Mouse (Mus musculus) lung, postnatal 14 days (tissue): ENCODE data around the gene Gm8113.
A peak's percentile ranks its signal among the peaks of the same experiment; 100 is the strongest.
"Not testable (repeated sequence)": the region's sequence is repeated elsewhere in the genome, so short reads cannot be mapped to it uniquely, and the experiment has no call there.

ENCODE experiments used
- DNase-seq: peaks from one replicate; pipeline ENCODE4 v3.0.0; 2021

Gene Gm8113

GRCm38 (mm10) chr14:43924688-43925403 is at the start of gene Gm8113:
Gm8113 (plus strand) TSS chr14:43925390.
- DNase-seq: peak; percentile 68

- DNase-seq: not testable (repeated sequence)
Observed at GRCm38 (mm10) chr14:43875417-43875816, 49.8 kb upstream of the Gm8113 start, which contains the start of gene Ear1. Ear1 (minus strand) TSS chr14:43875517.

- DNase-seq: not testable (repeated sequence)
Observed at GRCm38 (mm10) chr14:43877789-43878188, 47.4 kb upstream of the Gm8113 start.

GRCm38 (mm10) chr14:43879966-43880545 is 45.1 kb upstream of the Gm8113 start:
- DNase-seq: not testable (repeated sequence)

GRCm38 (mm10) chr14:43886235-43886634 is 39.0 kb upstream of the Gm8113 start:
- not testable (repeated sequence) for DNase-seq

GRCm38 (mm10) chr14:43891288-43891687 is 33.9 kb upstream of the Gm8113 start:
- DNase-seq: not testable (repeated sequence)

- DNase-seq: not testable (repeated sequence)
Observed at GRCm38 (mm10) chr14:43895357-43895756, 29.8 kb upstream of the Gm8113 start.

GRCm38 (mm10) chr14:43898577-43898976 is 26.6 kb upstream of the Gm8113 start:
- DNase-seq: not testable (repeated sequence)

GRCm38 (mm10) chr14:43918214-43918613 is 7.0 kb upstream of the Gm8113 start:
- DNase-seq: not testable (repeated sequence)

GRCm38 (mm10) chr14:43923459-43923858 is 1.7 kb upstream of the Gm8113 start, which contains the start of gene Ear10:
Ear10 (minus strand) TSS chr14:43923559.
- not testable (repeated sequence) for DNase-seq

- DNase-seq: peak; percentile 0
Observed at GRCm38 (mm10) chr14:43925404-43925950, 287 bp downstream of the Gm8113 start.

- peak; percentile 43 for DNase-seq
Observed at GRCm38 (mm10) chr14:43932991-43933390, 7.8 kb downstream of the Gm8113 start.

- not testable (repeated sequence) for DNase-seq
Observed at GRCm38 (mm10) chr14:43933399-43933798, 8.2 kb downstream of the Gm8113 start.

GRCm38 (mm10) chr14:43953382-43953781 is 28.2 kb downstream of the Gm8113 start:
- not testable (repeated sequence) for DNase-seq

- DNase-seq: not testable (repeated sequence)
Observed at GRCm38 (mm10) chr14:43955074-43955473, 29.9 kb downstream of the Gm8113 start.

- DNase-seq: not testable (repeated sequence)
Observed at GRCm38 (mm10) chr14:43956769-43957168, 31.6 kb downstream of the Gm8113 start, which contains the start of gene Ang5. Ang5 (plus strand) TSS chr14:43957069.
